Mouse (Mus musculus): Measurements from ENCODE around the gene Ptdss2.

The Ptdss2 gene

DNA sequence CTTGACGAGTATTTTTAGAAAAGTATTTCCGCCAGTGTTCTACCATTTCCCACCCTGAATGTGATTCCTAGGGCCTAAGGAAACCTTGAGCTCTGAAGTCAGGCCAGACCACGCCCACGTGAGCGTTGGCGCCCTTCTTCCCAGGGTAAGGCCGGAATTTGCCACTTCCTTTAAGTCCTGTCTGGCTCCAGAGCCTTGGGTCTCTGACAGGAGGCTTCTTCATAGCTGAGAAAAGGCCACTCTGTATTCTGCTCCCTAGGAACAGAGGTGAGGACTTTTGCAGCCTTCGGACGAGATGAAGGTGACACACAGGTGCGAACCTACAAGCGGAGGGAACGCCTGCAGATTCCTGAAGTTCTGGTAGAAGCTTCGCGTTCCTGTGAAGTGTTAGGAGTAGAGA lies at the start of gene Ptdss2:
Gene Ptdss2, plus strand, starts transcription at position 138 of the 400 bp plus-strand sequence.
- DNase-seq (ENCODE audit: low read depth) = peak; percentile 28

DNA sequence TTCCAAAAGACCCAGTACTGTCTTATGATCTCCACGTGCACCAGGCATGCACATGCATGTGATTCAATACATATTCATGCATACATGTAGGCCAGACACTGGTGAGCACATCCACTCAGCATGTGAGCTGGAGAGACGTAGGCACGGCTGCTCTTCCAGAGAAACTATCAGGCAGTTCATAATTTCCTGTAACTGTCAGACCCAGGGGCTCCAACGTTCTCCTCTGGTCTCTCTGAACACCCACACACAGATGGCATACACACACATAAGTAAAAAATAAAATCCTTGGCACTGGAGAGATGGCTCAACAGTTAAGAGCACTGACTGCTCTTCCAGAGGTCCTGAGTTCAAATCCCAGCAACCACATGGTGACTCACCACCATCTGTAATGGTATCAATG lies 48.4 kb upstream of the Ptdss2 start:
- DNase-seq (ENCODE audit: low read depth) = no peak

DNA sequence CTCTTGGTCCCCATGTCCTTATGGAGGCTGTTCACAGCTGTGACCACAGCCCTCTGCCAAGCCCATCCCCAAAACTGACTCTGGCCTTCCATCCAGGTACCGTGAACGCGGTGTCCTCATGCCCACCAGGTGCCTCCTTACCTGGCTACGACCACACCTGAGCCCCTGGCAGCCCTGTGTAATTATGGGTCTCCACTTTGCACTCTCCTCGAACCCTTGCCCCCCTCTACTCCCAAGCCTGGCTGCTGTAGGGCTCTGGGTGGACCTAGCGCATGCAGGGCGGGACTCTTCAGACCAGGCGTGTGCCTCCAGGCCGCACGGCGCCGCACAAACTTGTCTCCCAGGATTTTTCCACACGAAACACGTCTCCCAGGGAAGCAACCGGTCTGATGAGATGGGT lies 44.3 kb upstream of the Ptdss2 start, which contains the start of gene Pkp3:
Gene Pkp3, plus strand, starts transcription at position 378 of the 400 bp plus-strand sequence.
- no peak for DNase-seq (ENCODE audit: low read depth)

DNA sequence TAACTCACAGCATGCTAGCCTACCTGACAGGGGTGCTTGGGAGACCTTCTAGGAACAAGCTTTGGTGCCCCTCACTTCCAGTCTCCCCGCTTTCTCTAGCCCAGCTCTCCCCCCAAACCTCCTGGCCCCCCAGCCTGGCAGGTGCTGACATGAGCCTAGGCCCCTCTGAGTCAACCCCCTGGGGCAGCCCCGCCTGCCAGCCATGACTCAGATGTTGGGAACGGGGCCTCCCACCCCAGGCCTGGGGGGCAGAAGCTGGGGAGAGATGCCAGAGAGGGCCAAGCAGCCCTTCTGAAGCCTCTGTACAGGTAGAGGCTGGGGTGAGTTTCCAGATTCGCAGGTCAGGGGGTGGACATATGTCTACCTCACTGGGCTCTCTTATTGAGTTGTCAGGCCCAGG lies 43.3 kb upstream of the Ptdss2 start:
- DNase-seq (ENCODE audit: low read depth) = no peak

GRCm38 (mm10) chr7:141079481-141080449 lies 42.4 kb upstream of the Ptdss2 start:
- no peak for DNase-seq (ENCODE audit: low read depth)

DNA sequence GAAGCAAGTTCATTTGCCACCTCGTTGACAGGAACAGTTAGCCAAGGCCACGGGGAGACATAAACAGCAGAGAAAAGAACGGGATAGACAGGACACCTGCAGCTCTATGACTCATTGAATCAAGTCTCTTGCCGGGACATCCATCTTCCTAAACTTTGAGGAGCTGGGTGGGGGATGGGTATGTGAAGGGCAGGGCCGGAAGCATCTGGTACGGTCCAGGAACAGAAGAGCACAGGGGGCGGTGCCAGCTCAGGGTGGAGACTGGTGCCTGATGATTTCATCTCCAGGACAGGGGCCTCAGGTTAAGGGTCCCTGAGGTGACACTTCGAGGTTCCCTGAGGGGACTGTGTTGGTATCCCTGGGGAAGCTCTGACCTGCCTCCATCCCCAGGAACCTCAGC lies 34.3 kb upstream of the Ptdss2 start:
- peak; percentile 63 for DNase-seq (ENCODE audit: low read depth)

GRCm38 (mm10) chr7:141088473-141088872 lies 33.7 kb upstream of the Ptdss2 start:
- peak; percentile 59 for DNase-seq (ENCODE audit: low read depth)

DNA sequence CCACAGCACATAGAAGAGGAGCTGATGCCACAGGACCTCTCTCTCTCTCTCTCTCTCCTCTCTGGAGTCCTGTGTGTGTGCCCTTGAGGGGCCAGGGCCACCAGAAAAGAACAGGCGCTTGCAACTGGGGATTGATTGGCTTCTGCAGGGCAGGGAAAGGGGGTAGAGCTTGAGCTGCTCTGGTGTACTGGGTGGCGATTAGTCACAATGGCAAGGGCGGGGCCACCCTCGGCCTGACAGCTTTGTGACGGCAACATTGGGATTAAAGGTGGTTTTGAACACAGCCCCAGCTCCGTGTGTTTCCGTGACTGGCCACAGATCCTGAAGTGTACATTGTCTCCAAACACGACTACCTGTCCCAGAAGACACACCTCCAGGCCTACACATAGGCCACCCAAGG lies 32.0 kb upstream of the Ptdss2 start:
- DNase-seq (ENCODE audit: low read depth) = no peak

DNA sequence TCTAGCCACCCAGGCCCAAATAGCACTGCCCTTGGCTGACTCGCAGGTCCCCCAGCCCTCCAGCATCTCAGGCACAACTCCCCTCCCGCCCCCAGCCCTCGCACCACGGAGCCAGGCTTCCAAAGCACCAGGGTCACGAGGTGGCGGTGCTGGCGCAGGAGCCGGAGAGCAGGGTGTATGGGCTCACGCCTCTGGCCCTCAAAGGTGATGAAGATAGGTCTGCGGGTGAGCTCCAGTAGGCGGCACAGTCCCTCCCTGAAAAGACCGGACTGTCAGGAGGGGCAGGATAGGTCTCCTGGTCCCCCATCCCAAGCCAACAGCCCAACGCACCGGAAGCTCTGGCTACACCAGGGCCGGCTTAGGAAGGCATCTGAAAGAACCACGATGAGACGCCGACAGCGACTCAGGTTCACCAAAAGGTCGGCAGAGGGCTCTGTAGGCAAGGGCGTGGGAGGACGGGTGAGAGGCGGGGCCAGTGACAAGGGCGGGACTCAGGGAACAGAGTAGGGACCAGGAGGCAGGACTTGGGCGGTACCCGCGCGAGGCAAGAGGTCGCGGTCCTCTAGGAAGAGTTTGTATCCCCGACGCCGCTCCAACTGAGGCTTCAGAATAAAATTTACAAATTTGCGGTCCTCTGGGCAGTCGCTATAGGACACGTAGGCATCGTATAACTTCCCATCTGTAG lies 30.0 kb upstream of the Ptdss2 start:
- peak; percentile 85 for DNase-seq (ENCODE audit: low read depth)

GRCm38 (mm10) chr7:141093950-141094349 lies 28.2 kb upstream of the Ptdss2 start:
- DNase-seq (ENCODE audit: low read depth) = no peak

- DNase-seq (ENCODE audit: low read depth) = no peak
These were observed 27.5 kb upstream of the Ptdss2 start for GRCm38 (mm10) chr7:141094487-141095205.

DNA sequence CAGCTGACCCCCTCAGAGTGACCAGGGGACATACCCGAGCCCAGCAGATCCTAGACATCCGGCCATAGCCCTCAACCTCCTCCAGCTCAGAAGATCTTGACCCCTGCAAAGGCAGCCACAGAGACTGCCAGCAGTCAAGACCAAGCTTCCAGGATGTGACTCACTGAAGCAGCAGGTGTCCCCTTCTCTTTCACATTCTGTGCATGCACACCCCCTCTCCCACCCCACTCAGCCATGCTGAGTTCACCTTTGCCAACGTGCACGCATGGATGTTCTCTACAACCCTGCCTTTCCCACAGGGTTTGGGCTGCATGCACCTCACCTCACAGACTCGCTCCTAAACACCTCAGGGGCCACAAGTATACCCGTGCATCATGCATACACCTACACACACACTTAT lies 26.2 kb upstream of the Ptdss2 start:
- DNase-seq (ENCODE audit: low read depth) = peak; percentile 58

GRCm38 (mm10) chr7:141096649-141097056 lies 25.5 kb upstream of the Ptdss2 start:
- peak; percentile 92 for DNase-seq (ENCODE audit: low read depth)

- DNase-seq (ENCODE audit: low read depth) = no peak
These were observed 25.0 kb upstream of the Ptdss2 start for GRCm38 (mm10) chr7:141097177-141097576.

GRCm38 (mm10) chr7:141099911-141100691 lies 22.1 kb upstream of the Ptdss2 start, which contains the start of gene Sigirr:
Gene Sigirr (minus strand): TSS chr7:141100572.
- DNase-seq (ENCODE audit: low read depth) = peak; percentile 78

DNA sequence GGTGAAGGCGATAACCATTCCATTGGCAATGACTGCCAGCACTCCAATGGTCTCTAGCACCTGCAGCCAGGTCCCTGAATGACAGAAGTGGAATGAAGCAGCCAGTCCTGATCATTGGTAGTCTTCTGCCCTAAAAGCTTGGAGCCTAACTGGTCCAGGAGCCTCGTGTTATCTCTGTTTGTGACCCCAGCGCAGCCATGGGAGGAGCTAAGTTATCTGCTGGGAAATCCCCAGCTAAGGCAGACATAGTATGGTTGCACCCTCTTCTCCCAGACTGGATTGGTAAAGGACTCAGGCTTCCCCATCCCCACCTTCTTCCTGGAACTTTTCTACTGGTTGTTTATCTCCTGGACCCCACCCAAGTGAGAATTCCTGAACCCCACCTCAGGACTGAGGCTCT lies 19.0 kb upstream of the Ptdss2 start:
- DNase-seq (ENCODE audit: low read depth) = no peak

DNA sequence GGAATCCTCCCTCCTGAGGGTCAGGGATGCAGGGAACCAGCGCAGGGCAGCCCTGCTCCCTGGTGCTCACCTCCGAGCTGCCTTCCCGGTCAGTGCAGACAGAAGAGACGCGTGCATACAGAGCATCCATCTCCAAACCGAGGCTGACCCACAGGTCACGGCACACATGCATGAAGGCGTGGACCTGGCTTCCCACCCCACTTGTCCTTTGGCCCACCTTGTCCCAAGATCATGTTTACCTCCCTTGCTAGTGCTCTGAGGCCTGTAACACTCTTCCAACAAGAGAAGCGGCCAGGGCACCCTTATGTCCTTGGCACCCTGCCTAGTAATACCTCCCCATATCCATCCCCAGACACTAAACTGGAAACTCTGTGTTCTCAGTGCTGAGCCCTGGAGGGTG lies 6.3 kb upstream of the Ptdss2 start:
- DNase-seq (ENCODE audit: low read depth) = no peak

DNA sequence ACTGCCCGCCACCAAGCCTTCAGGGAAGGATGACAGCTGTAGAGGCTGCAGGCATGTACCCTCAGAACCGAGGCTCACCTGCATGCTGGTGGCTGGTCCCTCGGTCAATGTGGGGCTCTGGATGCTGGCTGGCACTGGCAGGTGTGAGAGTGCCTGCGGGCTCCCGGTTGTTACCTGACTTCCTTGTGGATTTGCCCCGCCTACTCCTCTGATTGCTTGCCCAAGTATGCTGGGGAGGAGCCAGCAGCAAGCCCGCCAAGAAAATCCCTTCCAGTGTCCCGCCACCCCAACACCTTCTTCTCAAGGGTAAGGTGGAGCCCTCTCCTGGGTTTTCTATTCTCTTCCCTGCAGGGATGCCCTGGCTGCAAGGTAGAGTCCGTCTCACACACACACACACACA lies 4.5 kb upstream of the Ptdss2 start, which contains the start of gene Ano9:
Gene Ano9, minus strand, starts transcription at position 171 of the 400 bp plus-strand sequence.
- no peak for DNase-seq (ENCODE audit: low read depth)

GRCm38 (mm10) chr7:141119487-141119886 lies 2.7 kb upstream of the Ptdss2 start:
- no peak for DNase-seq (ENCODE audit: low read depth)

GRCm38 (mm10) chr7:141120605-141121004 lies 1.6 kb upstream of the Ptdss2 start:
- DNase-seq (ENCODE audit: low read depth) = no peak

DNA sequence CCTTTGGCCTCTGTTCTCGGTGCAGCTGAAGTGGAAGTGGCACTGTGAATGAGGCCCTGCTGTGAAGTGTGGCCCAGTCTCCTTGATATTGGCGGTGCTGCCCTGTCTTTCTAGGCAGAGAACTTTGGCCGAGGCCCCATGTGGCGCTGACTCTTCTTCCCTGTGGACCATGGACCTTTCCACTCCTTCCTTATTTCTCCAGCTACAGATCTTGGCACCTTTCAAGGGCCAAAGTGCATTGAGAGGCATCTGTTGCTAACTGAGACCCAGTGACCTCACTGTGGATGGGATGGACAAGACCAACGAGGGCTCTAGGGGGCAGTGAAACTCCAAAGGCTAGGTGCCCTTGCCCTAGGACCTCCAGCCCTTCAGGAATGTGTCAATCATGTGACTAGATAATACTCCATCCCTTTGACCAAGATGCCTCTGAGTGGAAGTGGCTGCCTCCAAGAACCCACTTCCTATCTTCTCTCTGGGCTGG lies 1.1 kb upstream of the Ptdss2 start:
- no peak for DNase-seq (ENCODE audit: low read depth)

Data from naive thymus-derived CD4-positive, alpha-beta T cell, adult 2 months (primary cell).